Mouse (Mus musculus): ENCODE results near the gene Syn1.

Syn1 gene

GRCm38 (mm10) chrX:20862105-20863065, 58.4 kb downstream of the Syn1 start:
- in situ Hi-C loops (cut with MboI, MseI): loop anchor here in 1 of 2 experiments (5.0 kb wide), 1 partner anchor 85 kb away; no protein-coding TSS in a partner anchor

GRCm38 (mm10) chrX:20861453-20862104, 59.2 kb downstream of the Syn1 start:
- in situ Hi-C loops (cut with MboI, MseI): loop anchor here in 1 of 2 experiments (5.0 kb wide), 1 partner anchor 86 kb away; no protein-coding TSS in a partner anchor

- in situ Hi-C loops (cut with MboI, MseI): no loop called here
These were observed 67.0 kb downstream of the Syn1 start for GRCm38 (mm10) chrX:20853794-20854193.

- in situ Hi-C loops (cut with MboI, MseI): loop anchor here in 1 of 2 experiments (10.0 kb wide), 1 partner anchor 106 kb away; the partner anchor contains the start of gene Elk1
These were observed 72.4 kb downstream of the Syn1 start for GRCm38 (mm10) chrX:20848256-20848984.

- in situ Hi-C loops (cut with MboI, MseI): loop anchor here in 1 of 2 experiments (10.0 kb wide), 1 partner anchor 107 kb away; the partner anchor contains the start of gene Elk1
These were observed 73.0 kb downstream of the Syn1 start for GRCm38 (mm10) chrX:20847816-20848215.

- in situ Hi-C loops (cut with MboI, MseI): loop anchor here in 1 of 2 experiments (10.0 kb wide), 1 partner anchor 108 kb away; the partner anchor contains the start of gene Elk1
These were observed 73.6 kb downstream of the Syn1 start for GRCm38 (mm10) chrX:20847232-20847631.

GRCm38 (mm10) chrX:20828934-20829333, 91.9 kb downstream of the Syn1 start:
- in situ Hi-C loops (cut with MboI, MseI): no loop called here

- in situ Hi-C loops (cut with MboI, MseI): loop anchor here in 1 of 2 experiments (10.0 kb wide), 1 partner anchor 155 kb away; no protein-coding TSS in a partner anchor
These were observed 100.9 kb downstream of the Syn1 start for GRCm38 (mm10) chrX:20819708-20820426.

GRCm38 (mm10) chrX:20819204-20819628, 101.6 kb downstream of the Syn1 start:
- in situ Hi-C loops (cut with MboI, MseI): loop anchor here in 1 of 2 experiments (10.0 kb wide), 1 partner anchor 154 kb away; no protein-coding TSS in a partner anchor

GRCm38 (mm10) chrX:20816974-20817373, 103.8 kb downstream of the Syn1 start:
- in situ Hi-C loops (cut with MboI, MseI): loop anchor here in 1 of 2 experiments (10.0 kb wide), 1 partner anchor 152 kb away; no protein-coding TSS in a partner anchor
